Mouse (Mus musculus): ENCODE measurements at regions not wholly inside any gene's neighbourhood (a gene's known extent, or its start where the extent isn't known, plus 50 kb on each side); places are given as distances from the start of the nearest gene placed in this dataset.

GRCm38 (mm10) chr9:61723021-61723581 is 191.2 kb downstream of the Rplp1 start:
- peaks cover 13% of the 10 kb centered on the region for H3K4me1 ChIP-seq (ENCODE audit: control insufficient read depth, insufficient read depth, low read length)
- H3K27me3 ChIP-seq (replicated peaks; ENCODE audit: control insufficient read depth, insufficient read depth, low read length): no peaks in the 10 kb centered on the region
- no peak overlapping the region for H3K27ac ChIP-seq (replicated peaks; ENCODE audit: low read depth, low read length)
- H3K4me3 ChIP-seq (ENCODE audit: low read depth, low read length): no peak overlapping the region
- no peak overlapping the region for H3K4me2 ChIP-seq (ENCODE audit: low read depth, low read length)
- DNase-seq (ENCODE audit: low spot score) (no peak), ATAC-seq (ENCODE audit: low read depth) (no peak)
- WGBS: 81% methylated on average over 8 of the region's 8 CpGs
- no peak overlapping the region for H3K9ac ChIP-seq (ENCODE audit: low read depth, low read length)
- H3K9me3 ChIP-seq (ENCODE audit: control insufficient read depth, low read length): no peaks in the 10 kb centered on the region
- no peaks in the 10 kb centered on the region for H3K36me3 ChIP-seq (ENCODE audit: control insufficient read depth, insufficient read depth, low read length)

GRCm38 (mm10) chr9:61721851-61722250 is 192.5 kb downstream of the Rplp1 start:
- Histone ChIP-seq H3K4me3 (ENCODE audit: low read depth, low read length) (no peak overlapping the region), H3K27ac (replicated peaks; ENCODE audit: low read depth, low read length) (no peak overlapping the region), H3K4me2 (ENCODE audit: low read depth, low read length) (no peak overlapping the region), H3K9ac (ENCODE audit: low read depth, low read length) (no peak overlapping the region), H3K9me3 (ENCODE audit: control insufficient read depth, low read length) (no peaks in the 10 kb centered on the region), H3K36me3 (ENCODE audit: control insufficient read depth, insufficient read depth, low read length) (no peaks in the 10 kb centered on the region), H3K27me3 (replicated peaks; ENCODE audit: control insufficient read depth, insufficient read depth, low read length) (no peaks in the 10 kb centered on the region), H3K4me1 (ENCODE audit: control insufficient read depth, insufficient read depth, low read length) (peaks cover 13% of the 10 kb centered on the region)
- DNase-seq (ENCODE audit: low spot score) (no peak), ATAC-seq (ENCODE audit: low read depth) (no peak)
- WGBS: 78% methylated on average over 5 of the region's 5 CpGs

GRCm38 (mm10) chr9:61721071-61721470 is 193.3 kb downstream of the Rplp1 start:
- no peak overlapping the region for H3K4me3 ChIP-seq (ENCODE audit: low read depth, low read length)
- H3K9me3 ChIP-seq (ENCODE audit: control insufficient read depth, low read length): no peaks in the 10 kb centered on the region
- no peaks in the 10 kb centered on the region for H3K27me3 ChIP-seq (replicated peaks; ENCODE audit: control insufficient read depth, insufficient read depth, low read length)
- ATAC-seq (ENCODE audit: low read depth) (no peak), DNase-seq (ENCODE audit: low spot score) (no peak)
- WGBS: 50% methylated on average over 4 of the region's 4 CpGs
- H3K4me2 ChIP-seq (ENCODE audit: low read depth, low read length): no peak overlapping the region
- H3K9ac ChIP-seq (ENCODE audit: low read depth, low read length): no peak overlapping the region
- no peak overlapping the region for H3K27ac ChIP-seq (replicated peaks; ENCODE audit: low read depth, low read length)
- no peaks in the 10 kb centered on the region for H3K36me3 ChIP-seq (ENCODE audit: control insufficient read depth, insufficient read depth, low read length)
- H3K4me1 ChIP-seq (ENCODE audit: control insufficient read depth, insufficient read depth, low read length): peaks cover 13% of the 10 kb centered on the region

GRCm38 (mm10) chr9:61720206-61720605 is 194.1 kb downstream of the Rplp1 start:
- WGBS: 54% methylated on average over 5 of the region's 5 CpGs
- H3K4me3 ChIP-seq (ENCODE audit: low read depth, low read length): no peak overlapping the region
- peaks cover 13% of the 10 kb centered on the region for H3K4me1 ChIP-seq (ENCODE audit: control insufficient read depth, insufficient read depth, low read length)
- DNase-seq (ENCODE audit: low spot score) (no peak), ATAC-seq (ENCODE audit: low read depth) (no peak)
- no peak overlapping the region for H3K27ac ChIP-seq (replicated peaks; ENCODE audit: low read depth, low read length)
- no peaks in the 10 kb centered on the region for H3K36me3 ChIP-seq (ENCODE audit: control insufficient read depth, insufficient read depth, low read length)
- H3K9me3 ChIP-seq (ENCODE audit: control insufficient read depth, low read length): no peaks in the 10 kb centered on the region
- H3K27me3 ChIP-seq (replicated peaks; ENCODE audit: control insufficient read depth, insufficient read depth, low read length): no peaks in the 10 kb centered on the region
- H3K9ac ChIP-seq (ENCODE audit: low read depth, low read length): no peak overlapping the region
- no peak overlapping the region for H3K4me2 ChIP-seq (ENCODE audit: low read depth, low read length)

- ATAC-seq (ENCODE audit: low read depth): no peak
- H3K4me2 ChIP-seq (ENCODE audit: low read depth, low read length): no peak overlapping the region
- peaks cover 28% of the 10 kb centered on the region for H3K4me1 ChIP-seq (ENCODE audit: control insufficient read depth, insufficient read depth, low read length)
- WGBS: 75% methylated on average over 4 of the region's 4 CpGs
- no peak overlapping the region for H3K27ac ChIP-seq (replicated peaks; ENCODE audit: low read depth, low read length)
- no peak overlapping the region for H3K4me3 ChIP-seq (ENCODE audit: low read depth, low read length)
- H3K27me3 ChIP-seq (replicated peaks; ENCODE audit: control insufficient read depth, insufficient read depth, low read length): no peaks in the 10 kb centered on the region; the same call in 1 of the 2 replicates
- no peak overlapping the region for H3K9ac ChIP-seq (ENCODE audit: low read depth, low read length)
- no peak for DNase-seq (ENCODE audit: low spot score)
- no peaks in the 10 kb centered on the region for H3K9me3 ChIP-seq (ENCODE audit: control insufficient read depth, low read length)
- no peaks in the 10 kb centered on the region for H3K36me3 ChIP-seq (ENCODE audit: control insufficient read depth, insufficient read depth, low read length)
These were observed 197.6 kb downstream of the Rplp1 start for GRCm38 (mm10) chr9:61716751-61717150.

GRCm38 (mm10) chr9:61714331-61715035 is 199.9 kb downstream of the Rplp1 start:
- Histone ChIP-seq H3K9me3 (ENCODE audit: control insufficient read depth, low read length) (no peaks in the 10 kb centered on the region), H3K27ac (replicated peaks; ENCODE audit: low read depth, low read length) (no peak overlapping the region), H3K4me1 (ENCODE audit: control insufficient read depth, insufficient read depth, low read length) (peaks cover 15% of the 10 kb centered on the region; the same call in 1 of the 2 replicates), H3K4me2 (ENCODE audit: low read depth, low read length) (peak overlapping the region; percentile 1; the same call in 1 of the 2 replicates), H3K36me3 (ENCODE audit: control insufficient read depth, insufficient read depth, low read length) (no peaks in the 10 kb centered on the region), H3K9ac (ENCODE audit: low read depth, low read length) (no peak overlapping the region), H3K27me3 (replicated peaks; ENCODE audit: control insufficient read depth, insufficient read depth, low read length) (no peaks in the 10 kb centered on the region; the same call in 1 of the 2 replicates), H3K4me3 (ENCODE audit: low read depth, low read length) (no peak overlapping the region)
- peak; percentile 78 for DNase-seq (ENCODE audit: low spot score)
- ATAC-seq (ENCODE audit: low read depth): peak; percentile 53; the same call in 1 of the 2 replicates
- 23% methylated on average over 19 of the region's 19 CpGs for WGBS

- H3K27ac ChIP-seq (replicated peaks; ENCODE audit: low read depth, low read length): no peak overlapping the region
- H3K4me3 ChIP-seq (ENCODE audit: low read depth, low read length): no peak overlapping the region
- WGBS: 50% methylated on average over 7 of the region's 7 CpGs
- H3K9me3 ChIP-seq (ENCODE audit: control insufficient read depth, low read length): no peaks in the 10 kb centered on the region
- peaks cover 15% of the 10 kb centered on the region; the same call in 1 of the 2 replicates for H3K4me1 ChIP-seq (ENCODE audit: control insufficient read depth, insufficient read depth, low read length)
- H3K27me3 ChIP-seq (replicated peaks; ENCODE audit: control insufficient read depth, insufficient read depth, low read length): no peaks in the 10 kb centered on the region; the same call in 1 of the 2 replicates
- DNase-seq (ENCODE audit: low spot score) (no peak), ATAC-seq (ENCODE audit: low read depth) (0 out of 2 replicates have a peak, but pooled peaks have one; percentile 16)
- H3K9ac ChIP-seq (ENCODE audit: low read depth, low read length): no peak overlapping the region
- H3K36me3 ChIP-seq (ENCODE audit: control insufficient read depth, insufficient read depth, low read length): no peaks in the 10 kb centered on the region
- H3K4me2 ChIP-seq (ENCODE audit: low read depth, low read length): no peak overlapping the region; the same call in 1 of the 2 replicates
These were observed 200.5 kb downstream of the Rplp1 start for GRCm38 (mm10) chr9:61713806-61714205.

GRCm38 (mm10) chr9:61711296-61711695 is 203.0 kb downstream of the Rplp1 start:
- Histone ChIP-seq H3K36me3 (ENCODE audit: control insufficient read depth, insufficient read depth, low read length) (no peaks in the 10 kb centered on the region), H3K9me3 (ENCODE audit: control insufficient read depth, low read length) (no peaks in the 10 kb centered on the region), H3K4me1 (ENCODE audit: control insufficient read depth, insufficient read depth, low read length) (peaks cover 15% of the 10 kb centered on the region; the same call in 1 of the 2 replicates), H3K27ac (replicated peaks; ENCODE audit: low read depth, low read length) (no peak overlapping the region), H3K9ac (ENCODE audit: low read depth, low read length) (no peak overlapping the region), H3K27me3 (replicated peaks; ENCODE audit: control insufficient read depth, insufficient read depth, low read length) (no peaks in the 10 kb centered on the region; the same call in 1 of the 2 replicates), H3K4me2 (ENCODE audit: low read depth, low read length) (no peak overlapping the region), H3K4me3 (ENCODE audit: low read depth, low read length) (no peak overlapping the region)
- ATAC-seq (ENCODE audit: low read depth): no peak
- no peak for DNase-seq (ENCODE audit: low spot score)
- WGBS: 40% methylated on average over 7 of the region's 7 CpGs
